In the genomic region with DNA sequence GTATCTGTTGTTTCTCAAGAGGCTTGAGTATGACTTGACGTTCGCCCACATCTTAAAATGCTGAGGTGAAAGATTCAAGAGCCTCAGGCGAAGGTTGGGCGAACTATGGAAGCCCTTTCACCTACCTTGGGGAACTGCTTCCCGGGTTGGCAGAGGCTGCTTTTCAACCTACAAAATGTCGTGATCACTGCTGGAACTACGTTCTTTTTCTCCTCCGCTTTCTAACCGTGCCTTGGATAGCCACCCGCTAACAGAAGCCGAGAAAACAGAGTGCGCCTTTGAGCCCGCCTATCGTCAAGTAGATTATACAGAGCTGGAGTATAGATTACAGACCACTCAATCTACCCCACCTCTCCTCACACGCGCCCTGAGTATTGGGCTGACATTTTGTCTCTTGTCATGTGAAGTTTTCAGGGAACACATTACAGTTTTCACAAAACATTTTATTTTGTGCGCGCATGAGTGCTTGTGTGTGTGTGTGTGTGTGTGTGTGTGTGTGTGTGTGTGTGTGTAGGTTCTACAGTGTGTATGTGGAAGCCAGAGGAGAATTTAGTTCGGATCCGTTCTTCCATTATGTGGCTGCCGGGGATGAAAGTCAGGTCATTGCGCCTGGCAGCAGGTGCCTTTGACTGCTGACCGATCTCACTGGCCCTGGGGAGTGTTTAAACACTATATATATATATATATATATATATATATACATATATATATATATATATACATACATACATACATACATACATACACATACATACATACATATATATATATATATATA, we compare ENCODE assay signal across 9 mouse cellular contexts. TPM values are rescaled to one million over a fixed set of nuclear protein-coding genes. Genes with fewer than 3 reads are reported as not detected.
A peak's percentile ranks its signal among the peaks of the same experiment; 100 is the strongest.
DNase-seq lines count a peak whose midpoint lies in the region; ATAC-seq and TF ChIP-seq lines count a peak whose summit lies in the region.
"Had no signal": no experiment of that assay in that cellular context is flagged by ENCODE, and none has a peak within 500 bp of the region (broad histone marks: within the 10 kb centered on the region; RNA-seq: fewer than 3 reads in every experiment).

No protein-coding gene starts in this region.

- DNase-seq in embryo, embryonic 10 days (ENCODE audit: low spot score): peak; percentile 35
- DNase-seq in embryo, embryonic 9.5 days (ENCODE audit: extremely low spot score): no peak
- peak; percentile 9 for DNase-seq in thymus, postnatal 4 days
- DNase-seq in thymus, postnatal 0 days (ENCODE audit: low spot score): no peak
- peak; percentile 54 for DNase-seq in heart, postnatal 0 days (ENCODE audit: low spot score)
- DNase-seq in limb, embryonic 14.5 days (ENCODE audit: low spot score): peak; percentile 16
- DNase-seq in thymus, adult 2 months: no peak

- TF ChIP-seq POLR2A in limb, embryonic 14.5 days (IDR thresholded peaks at IDR 0.05; ENCODE audit: borderline replicate concordance, extremely low read depth, insufficient read depth, insufficient read length): no peak
- TF ChIP-seq POLR2A in myocyte (IDR thresholded peaks at IDR 0.05; ENCODE audit: insufficient read length, low read depth): no peak
- no peak for TF ChIP-seq POLR2A in thymus, adult 2 months (IDR thresholded peaks at IDR 0.05; ENCODE audit: control insufficient read depth, extremely low read depth, insufficient read depth, low read length, poor library complexity)

- peak; percentile 42 for ATAC-seq in heart, postnatal 0 days (ENCODE audit: insufficient read depth, low read depth)
- peak; percentile 28; the same call in 1 of the 2 replicates for ATAC-seq in limb, embryonic 14.5 days (ENCODE audit: low FRiP score, low read depth)

- no peaks in the 10 kb centered on the region for H3K27me3 ChIP-seq in heart, postnatal 0 days (ENCODE audit: control insufficient read depth, insufficient read depth, low read length)
- H3K27me3 ChIP-seq in limb, embryonic 14.5 days (ENCODE audit: control insufficient read depth, insufficient read depth, low read length): no peaks in the 10 kb centered on the region
- no peaks in the 10 kb centered on the region for H3K27me3 ChIP-seq in myocyte (ENCODE audit: control insufficient read depth, insufficient read depth, insufficient read length)
- H3K27me3 ChIP-seq in thymus, adult 2 months (ENCODE audit: control insufficient read depth, insufficient read depth, low read length): no peaks in the 10 kb centered on the region

- H3K9me3 ChIP-seq in heart, postnatal 0 days (replicated peaks; ENCODE audit: control insufficient read depth, low read length): no peaks in the 10 kb centered on the region
- no peaks in the 10 kb centered on the region for H3K9me3 ChIP-seq in limb, embryonic 14.5 days (ENCODE audit: control insufficient read depth, low read length)

- H3K79me2 ChIP-seq in myocyte (ENCODE audit: control insufficient read depth, insufficient read depth): no peaks in the 10 kb centered on the region

- WGBS in heart, postnatal 0 days: 25% methylated on average over 23 of the region's 23 CpGs
- 25% methylated on average over 23 of the region's 23 CpGs for WGBS in limb, embryonic 14.5 days
- WGBS in thymus, adult 2 months: 59% methylated on average over 23 of the region's 23 CpGs

- peak overlapping the region; percentile 38 for H3K4me3 ChIP-seq in heart, postnatal 0 days (ENCODE audit: low read depth, low read length)
- H3K4me3 ChIP-seq in limb, embryonic 14.5 days (replicated peaks; ENCODE audit: low read length): peak overlapping the region; percentile 32
- peak overlapping the region; percentile 9 for H3K4me3 ChIP-seq in myocyte
- no peak overlapping the region; the same call in 1 of the 2 replicates for H3K4me3 ChIP-seq in thymus, adult 2 months (ENCODE audit: control insufficient read depth, insufficient read depth, low read length)

- peaks cover 3% of the 10 kb centered on the region; the same call in 1 of the 2 replicates for H3K4me1 ChIP-seq in heart, postnatal 0 days (ENCODE audit: control insufficient read depth, insufficient read depth)
- peaks cover 9% of the 10 kb centered on the region for H3K4me1 ChIP-seq in limb, embryonic 14.5 days (ENCODE audit: control insufficient read depth, insufficient read depth, low read length)
- peaks cover 5% of the 10 kb centered on the region; the same call in 1 of the 2 replicates for H3K4me1 ChIP-seq in thymus, adult 2 months (replicated peaks; ENCODE audit: control insufficient read depth, insufficient read depth, low read length)

- peak overlapping the region; percentile 64 for H3K4me2 ChIP-seq in heart, postnatal 0 days (ENCODE audit: low read depth, low read length)
- peak overlapping the region; percentile 59 for H3K4me2 ChIP-seq in limb, embryonic 14.5 days (replicated peaks; ENCODE audit: low read depth, low read length, severe bottlenecking)
- H3K4me2 ChIP-seq in myocyte (ENCODE audit: low read depth): peak overlapping the region; percentile 95

- TF ChIP-seq EP300 in heart, postnatal 0 days (IDR thresholded peaks at IDR 0.05; ENCODE audit: low read depth): no peak

- TF ChIP-seq CTCF in heart, postnatal 0 days (IDR thresholded peaks at IDR 0.05; ENCODE audit: low read depth): no peak
- TF ChIP-seq CTCF in thymus, adult 2 months (IDR thresholded peaks at IDR 0.05; ENCODE audit: borderline replicate concordance, control insufficient read depth, extremely low read depth, insufficient read depth, low read length, poor library complexity): no peak

- peak overlapping the region; percentile 89 for H3K27ac ChIP-seq in heart, postnatal 0 days (ENCODE audit: low read depth)
- H3K27ac ChIP-seq in limb, embryonic 14.5 days (replicated peaks; ENCODE audit: low read depth, low read length): no peak overlapping the region
- no peak overlapping the region for H3K27ac ChIP-seq in thymus, adult 2 months (ENCODE audit: control insufficient read depth, insufficient read depth, low read length)

- no peaks in the 10 kb centered on the region for H3K36me3 ChIP-seq in heart, postnatal 0 days (replicated peaks; ENCODE audit: control insufficient read depth, insufficient read depth, low read length)
- no peaks in the 10 kb centered on the region for H3K36me3 ChIP-seq in limb, embryonic 14.5 days (ENCODE audit: control insufficient read depth, insufficient read depth, low read length)
- H3K36me3 ChIP-seq in myocyte (ENCODE audit: control insufficient read depth, insufficient read depth): no peaks in the 10 kb centered on the region
- no peaks in the 10 kb centered on the region for H3K36me3 ChIP-seq in thymus, adult 2 months (ENCODE audit: control insufficient read depth, insufficient read depth, low read length)

- peak overlapping the region; percentile 39; the same call in 1 of the 2 replicates for H3K9ac ChIP-seq in heart, postnatal 0 days (replicated peaks; ENCODE audit: low read depth, low read length)
- no peak overlapping the region for H3K9ac ChIP-seq in limb, embryonic 14.5 days (ENCODE audit: low read depth, low read length, severe bottlenecking)

- no peak overlapping the region for H3ac ChIP-seq in myocyte (ENCODE audit: control insufficient read depth, insufficient read length)

TF ChIP-seq in myocyte, 11 proteins besides CTCF, POLR2A, EP300 and RAD21:
- no peak for TF ChIP-seq SRF (IDR thresholded peaks at IDR 0.05; ENCODE audit: control insufficient read depth, insufficient read length, low read depth)
- no peak for TF ChIP-seq USF1 (IDR thresholded peaks at IDR 0.05; ENCODE audit: low read depth)
- no peak for TF ChIP-seq REST (IDR thresholded peaks at IDR 0.05; ENCODE audit: insufficient read depth, insufficient read length)
- no peak for TF ChIP-seq MYOD1 (IDR thresholded peaks at IDR 0.05; ENCODE audit: control insufficient read depth in 1 of 3, insufficient read length in 2 of 3, low read depth in 2 of 3)
- TF ChIP-seq TCF12 (IDR thresholded peaks at IDR 0.05; ENCODE audit: insufficient read depth, poor library complexity, severe bottlenecking): no peak
- no peak for TF ChIP-seq POLR2AphosphoS2 (IDR thresholded peaks at IDR 0.05; ENCODE audit: insufficient read length, low read depth)
- no peak for TF ChIP-seq MYOG (IDR thresholded peaks at IDR 0.05; ENCODE audit: control insufficient read depth in 1 of 3, insufficient read depth in 1 of 3, insufficient read length in 2 of 3, low read depth in 2 of 3)
- TF ChIP-seq MAX (IDR thresholded peaks at IDR 0.05; ENCODE audit: low read depth): no peak
- TF ChIP-seq TCF3 (IDR thresholded peaks at IDR 0.05; ENCODE audit: insufficient read length, low read depth): no peak
- no peak for TF ChIP-seq CEBPB (IDR thresholded peaks at IDR 0.05; ENCODE audit: insufficient read depth, poor library complexity, severe bottlenecking)

RNA-seq across cellular contexts. Expression of a gene that starts 0.7 kb away (rescaled TPM):
- polyA plus RNA-seq in thymus, postnatal 0 days (2015; fragmentation: Nextera tagmentation; extraction: Ambion mirVana): 0.05 and 0.06 TPM in 2 replicates
- 0.39 TPM in 1 of 2 replicates, not detected in the other for total RNA-seq in heart, postnatal 0 days (2014; rRNA removed; ENCODE audit: low replicate concordance)
- polyA plus RNA-seq in heart, postnatal 0 days (2015; fragmentation: Nextera tagmentation; extraction: Ambion mirVana): 0.11 and 0.12 TPM in 2 replicates
- 0.03 and 0.04 TPM in 2 replicates for polyA plus RNA-seq in limb, embryonic 14.5 days (2012; rRNA removed)
- 0.06 TPM in 2 replicates for polyA plus RNA-seq in limb, embryonic 14.5 days (2014; fragmentation: Nextera tagmentation; extraction: Ambion mirVana)
- 0.01 TPM for polyA plus RNA-seq in myocyte (2012; fragmentation: generic; extraction: Trizol)
- 0.09 and 0.11 TPM in 2 replicates for polyA plus RNA-seq in thymus, adult 2 months (2012; rRNA removed)
- total RNA-seq: gastrocnemius, postnatal 36 days had no signal

RNA-seq across cellular contexts. Expression of a gene that starts 26.0 kb away (rescaled TPM):
- polyA plus RNA-seq in thymus, postnatal 0 days (2015; fragmentation: Nextera tagmentation; extraction: Ambion mirVana): 163 and 168 TPM in 2 replicates
- total RNA-seq in heart, postnatal 0 days (2014; rRNA removed; ENCODE audit: low replicate concordance): 149 and 219 TPM in 2 replicates
- polyA plus RNA-seq in heart, postnatal 0 days (2015; fragmentation: Nextera tagmentation; extraction: Ambion mirVana): 554 and 572 TPM in 2 replicates
- polyA plus RNA-seq in limb, embryonic 14.5 days (2012; rRNA removed): 103 and 110 TPM in 2 replicates
- polyA plus RNA-seq in limb, embryonic 14.5 days (2014; fragmentation: Nextera tagmentation; extraction: Ambion mirVana): 162 and 166 TPM in 2 replicates
- polyA plus RNA-seq in myocyte (2012; fragmentation: generic; extraction: Trizol): 147 TPM
- polyA plus RNA-seq in thymus, adult 2 months (2012; rRNA removed): 59.5 and 61.2 TPM in 2 replicates

Comparison
In these comparisons a context has a peak if more than half of its experiments do, and no peak if none do; other contexts are left out.
1. DNase-seq: peak in embryo, embryonic 10 days (single experiment), thymus, postnatal 4 days (single experiment), heart, postnatal 0 days (single experiment) and limb, embryonic 14.5 days (single experiment); none in embryo, embryonic 9.5 days (single experiment), thymus, postnatal 0 days (single experiment) and thymus, adult 2 months (single experiment).
2. Peak in every context shown above with its lines, with median percentiles within 50 percentile points of each other: H3K4me2 ChIP-seq.